Mouse (Mus musculus) embryo, embryonic 9.5 days (tissue): Measurements from ENCODE around the gene Ptov1.
A peak's percentile ranks its signal among the peaks of the same experiment; 100 is the strongest.

Source experiments
- DNase-seq: peaks from one replicate; pipeline ENCODE4 v3.0.0-alpha.2; 2017; ENCODE audit errors: extremely low spot score

Gene Ptov1

GRCm38 (mm10) chr7:44859896-44860295, 9.7 kb downstream of the Ptov1 start:
- DNase-seq: no peak

GRCm38 (mm10) chr7:44857905-44858304, 11.7 kb downstream of the Ptov1 start:
- DNase-seq: peak; percentile 45

GRCm38 (mm10) chr7:44857042-44857552, 12.5 kb downstream of the Ptov1 start, which contains the start of gene Pnkp:
Gene Pnkp, plus strand, starts transcription at chr7:44857139.
- peak; percentile 90 for DNase-seq

GRCm38 (mm10) chr7:44856265-44856916, 13.2 kb downstream of the Ptov1 start:
- DNase-seq: no peak

GRCm38 (mm10) chr7:44855036-44855435, 14.6 kb downstream of the Ptov1 start:
- no peak for DNase-seq

GRCm38 (mm10) chr7:44854356-44855031, 15.1 kb downstream of the Ptov1 start:
- DNase-seq: peak; percentile 82

- DNase-seq: no peak
Measured at GRCm38 (mm10) chr7:44853596-44854355, 15.8 kb downstream of the Ptov1 start.

GRCm38 (mm10) chr7:44853065-44853464, 16.5 kb downstream of the Ptov1 start:
- DNase-seq: no peak

- DNase-seq: no peak
Measured at GRCm38 (mm10) chr7:44852259-44853027, 17.1 kb downstream of the Ptov1 start.

- no peak for DNase-seq
Measured at GRCm38 (mm10) chr7:44851625-44852234, 17.9 kb downstream of the Ptov1 start.

GRCm38 (mm10) chr7:44850789-44851624, 18.6 kb downstream of the Ptov1 start:
- no peak for DNase-seq

GRCm38 (mm10) chr7:44850146-44850545, 19.4 kb downstream of the Ptov1 start:
- DNase-seq: peak; percentile 87

- peak; percentile 92 for DNase-seq
Measured at GRCm38 (mm10) chr7:44849416-44850111, 20.0 kb downstream of the Ptov1 start.

GRCm38 (mm10) chr7:44848561-44849415, 20.8 kb downstream of the Ptov1 start, which contains the start of the genes Akt1s1 and Tbc1d17:
Gene Akt1s1, plus strand, starts transcription at chr7:44848991.
Gene Tbc1d17, minus strand, starts transcription at chr7:44849079.
- DNase-seq: peak; percentile 97

- DNase-seq: no peak
Measured at GRCm38 (mm10) chr7:44847772-44848171, 21.8 kb downstream of the Ptov1 start.

- no peak for DNase-seq
Measured at GRCm38 (mm10) chr7:44846804-44847203, 22.8 kb downstream of the Ptov1 start.

GRCm38 (mm10) chr7:44845006-44845405, 24.6 kb downstream of the Ptov1 start:
- DNase-seq: no peak

- no peak for DNase-seq
Measured at GRCm38 (mm10) chr7:44841825-44842463, 27.6 kb downstream of the Ptov1 start.
